Comparison of ENCODE assay signal across 32 mouse cellular contexts in genomic region chr17:10764343-10764742, GRCm38 (mm10).
A peak's percentile ranks its signal among the peaks of the same experiment; 100 is the strongest.
DNase-seq lines count a peak whose midpoint lies in the region; ATAC-seq and TF ChIP-seq lines count a peak whose summit lies in the region.
"Had no signal": no experiment of that assay in that cellular context is flagged by ENCODE, and none has a peak within 500 bp of the region (broad histone marks: within the 10 kb centered on the region; RNA-seq: fewer than 3 reads in every experiment).

No protein-coding gene starts in this region.

- 84% methylated on average over 1 of the region's 1 CpGs for WGBS in liver, adult 2 months
- 73% methylated on average over 1 of the region's 1 CpGs for WGBS in liver, embryonic 11.5 days

- TF ChIP-seq CTCF in liver, adult 2 months (IDR thresholded peaks at IDR 0.05; ENCODE audit: low read depth, low read length): no peak

- DNase-seq in liver, adult 2 months (ENCODE audit: extremely low read depth, low read depth, low spot score): peak; percentile 19
- no peak for DNase-seq in liver, embryonic 11.5 days (ENCODE audit: low spot score)
- DNase-seq in urinary bladder, postnatal 4 days (ENCODE audit: low spot score in 2 of 2): no peak
- DNase-seq in frontal cortex, postnatal 10 days (ENCODE audit: low spot score in 2 of 2): no peak
- DNase-seq: adrenal gland, adult 8-10 months; adrenal gland, postnatal 25 days; B cell, adult 2 months; cerebellum, adult 11 months; cerebellum, adult 2 months; cerebellum, adult 9-11 months; cerebellum, postnatal 25 days; embryo, embryonic 11 days; gastrocnemius, postnatal 10 days; gastrocnemius, postnatal 36 days; heart, adult 11 months; heart, postnatal 14 days; heart, postnatal 4 days had no signal

- no peaks in the 10 kb centered on the region for H3K9me3 ChIP-seq in liver, embryonic 11.5 days (ENCODE audit: control insufficient read depth, low read length)
- H3K9me3 ChIP-seq: embryonic facial prominence, embryonic 10.5 days; embryonic facial prominence, embryonic 13.5 days; forebrain, embryonic 12.5 days; forebrain, embryonic 15.5 days; G1E; heart, embryonic 10.5 days; heart, embryonic 13.5 days had no signal

- no peaks in the 10 kb centered on the region for H3K79me2 ChIP-seq in liver, adult 2 months (ENCODE audit: control insufficient read depth, insufficient read depth, low read length)

- no peak overlapping the region for H3K4me2 ChIP-seq in liver, embryonic 11.5 days
- H3K4me2 ChIP-seq: embryonic facial prominence, embryonic 13.5 days; forebrain, embryonic 12.5 days; forebrain, embryonic 15.5 days; heart, embryonic 13.5 days; hindbrain, embryonic 14.5 days had no signal

- H3K4me3 ChIP-seq in liver, adult 2 months (ENCODE audit: insufficient read depth, low read depth, low read length): no peak overlapping the region
- no peak overlapping the region for H3K4me3 ChIP-seq in liver, embryonic 11.5 days (ENCODE audit: low read depth, low read length)
- H3K4me3 ChIP-seq: embryonic facial prominence, embryonic 10.5 days; embryonic facial prominence, embryonic 13.5 days; erythroblast, embryonic 14.5 days; forebrain, embryonic 12.5 days; forebrain, embryonic 15.5 days; heart, embryonic 10.5 days; heart, embryonic 13.5 days had no signal

- H3K27ac ChIP-seq in liver, adult 2 months (replicated peaks; ENCODE audit: insufficient read depth, low read depth, low read length): no peak overlapping the region
- no peak overlapping the region for H3K27ac ChIP-seq in liver, embryonic 11.5 days (ENCODE audit: low read depth, low read length)
- H3K27ac ChIP-seq: embryonic facial prominence, embryonic 10.5 days; embryonic facial prominence, embryonic 13.5 days; forebrain, embryonic 12.5 days; forebrain, embryonic 15.5 days; heart, embryonic 10.5 days; heart, embryonic 13.5 days; hindbrain, embryonic 14.5 days; hindbrain, postnatal 0 days had no signal

- no peaks in the 10 kb centered on the region for H3K36me3 ChIP-seq in liver, adult 2 months (ENCODE audit: control insufficient read depth, insufficient read depth, low read length)
- H3K36me3 ChIP-seq in liver, embryonic 11.5 days (ENCODE audit: control insufficient read depth, insufficient read depth, low read length): no peaks in the 10 kb centered on the region
- H3K36me3 ChIP-seq: embryonic facial prominence, embryonic 10.5 days; embryonic facial prominence, embryonic 13.5 days; forebrain, embryonic 12.5 days; forebrain, embryonic 15.5 days; G1E; heart, embryonic 10.5 days; heart, embryonic 13.5 days had no signal

- no peak overlapping the region for H3K9ac ChIP-seq in liver, adult 2 months (ENCODE audit: low read depth, low read length)
- no peak overlapping the region for H3K9ac ChIP-seq in liver, embryonic 11.5 days (ENCODE audit: low read depth, low read length)
- H3K9ac ChIP-seq: embryonic facial prominence, embryonic 13.5 days; forebrain, embryonic 12.5 days; forebrain, embryonic 15.5 days; heart, embryonic 13.5 days; hindbrain, embryonic 14.5 days had no signal

- H3K27me3 ChIP-seq in liver, adult 2 months (ENCODE audit: control insufficient read depth, insufficient read depth, low read length): 0 out of 2 replicates have a peak, but pooled peaks cover 3% of the 10 kb centered on the region
- no peaks in the 10 kb centered on the region for H3K27me3 ChIP-seq in liver, embryonic 11.5 days (replicated peaks; ENCODE audit: control insufficient read depth, insufficient read depth, low read length)
- H3K27me3 ChIP-seq: CH12.LX; embryonic facial prominence, embryonic 13.5 days; forebrain, embryonic 12.5 days; forebrain, embryonic 15.5 days had no signal

- H3K4me1 ChIP-seq in liver, adult 2 months (ENCODE audit: control insufficient read depth, insufficient read depth, low read length): no peaks in the 10 kb centered on the region
- no peaks in the 10 kb centered on the region for H3K4me1 ChIP-seq in liver, embryonic 11.5 days (replicated peaks; ENCODE audit: control insufficient read depth, insufficient read depth, low read length)
- H3K4me1 ChIP-seq: embryonic facial prominence, embryonic 10.5 days; forebrain, embryonic 12.5 days; forebrain, embryonic 15.5 days had no signal

- no peak for TF ChIP-seq POLR2A in liver, adult 2 months (IDR thresholded peaks at IDR 0.05; ENCODE audit: extremely low read depth, insufficient read depth, low read length)

- ATAC-seq in liver, embryonic 11.5 days (replicated peaks; ENCODE audit: low FRiP score): no peak
- ATAC-seq in granulocyte monocyte progenitor cell, adult 5-6 weeks (replicated peaks; ENCODE audit: poor library complexity, severe bottlenecking): peak; percentile 90
- peak; percentile 84 for ATAC-seq in megakaryocyte progenitor cell, adult 5-6 weeks (replicated peaks; ENCODE audit: poor library complexity)
- ATAC-seq: forebrain, embryonic 15.5 days; hindbrain, postnatal 0 days; inflammation-experienced regulatory T-cells, adult 6 months; intestine, embryonic 16.5 days had no signal
